Mouse (Mus musculus) spleen, embryonic (tissue): ENCODE results near the gene Nprl2.
"Not testable (repeated sequence)": the region's sequence is repeated elsewhere in the genome, so short reads cannot be mapped to it uniquely, and the experiment has no call there.

Experiments used
- CTCF ChIA-PET: fragments of 350-600 bp; sonication (Branson Sonifier 250); formaldehyde crosslinking; loops from one replicate; lab custom pipeline; 2022; lab: Charles Lee

The Nprl2 gene

GRCm38 (mm10) chr9:107552690-107553393 is 10.8 kb downstream of the Nprl2 start:
- CTCF ChIA-PET = no interaction called here

- CTCF ChIA-PET = interaction anchor here (0.7 kb wide), 1 partner anchor 10 kb away, joined by 5 read pairs; no protein-coding TSS in a partner anchor
Observed at GRCm38 (mm10) chr9:107553541-107554318, 11.7 kb downstream of the Nprl2 start.

GRCm38 (mm10) chr9:107554319-107554825 is 12.3 kb downstream of the Nprl2 start:
- CTCF ChIA-PET = no interaction called here

GRCm38 (mm10) chr9:107555031-107555457 is 13.0 kb downstream of the Nprl2 start:
- CTCF ChIA-PET = no interaction called here

GRCm38 (mm10) chr9:107555701-107556100 is 13.7 kb downstream of the Nprl2 start:
- CTCF ChIA-PET = interaction anchor here (1.1 kb wide), 1 partner anchor 9 kb away, joined by 4 read pairs; no protein-coding TSS in a partner anchor

GRCm38 (mm10) chr9:107556346-107556745 is 14.3 kb downstream of the Nprl2 start:
- CTCF ChIA-PET = interaction anchor here (0.8 to 1.1 kb wide), 2 partner anchors 9 kb away, joined by 3 to 4 read pairs; no protein-coding TSS in a partner anchor

GRCm38 (mm10) chr9:107563029-107563581 is 21.1 kb downstream of the Nprl2 start, which contains the start of gene Tusc2:
Gene Tusc2, plus strand, starts transcription at chr9:107563255.
- CTCF ChIA-PET = interaction anchor here (1.0 to 1.1 kb wide), 2 partner anchors 13 to 20 kb away, joined by 3 read pairs; no protein-coding TSS in a partner anchor

- CTCF ChIA-PET = interaction anchor here (0.6 to 1.3 kb wide), 4 partner anchors 9 to 112 kb away, joined by 3 to 4 read pairs (median 4); partner anchors contain the start of gene Naa80
Observed at GRCm38 (mm10) chr9:107565556-107565955, 23.5 kb downstream of the Nprl2 start.

GRCm38 (mm10) chr9:107566041-107566709 is 24.1 kb downstream of the Nprl2 start:
- CTCF ChIA-PET = interaction anchor here (0.8 kb wide), 2 partner anchors 9 to 22 kb away, joined by 3 to 4 read pairs; no protein-coding TSS in a partner anchor

GRCm38 (mm10) chr9:107566855-107567254 is 24.8 kb downstream of the Nprl2 start:
- CTCF ChIA-PET = interaction anchor here (0.8 kb wide), 1 partner anchor 22 kb away, joined by 4 read pairs; no protein-coding TSS in a partner anchor

- CTCF ChIA-PET = no interaction called here
Observed at GRCm38 (mm10) chr9:107567702-107568319, 25.8 kb downstream of the Nprl2 start, which contains the start of gene Hyal2. Gene Hyal2, plus strand, starts transcription at chr9:107567945.

- CTCF ChIA-PET = no interaction called here
Observed at GRCm38 (mm10) chr9:107568331-107569261, 26.6 kb downstream of the Nprl2 start.

- CTCF ChIA-PET = interaction anchor here (0.8 kb wide), 1 partner anchor 144 kb away, joined by 3 read pairs; no protein-coding TSS in a partner anchor
Observed at GRCm38 (mm10) chr9:107569270-107569669, 27.2 kb downstream of the Nprl2 start.

- CTCF ChIA-PET = interaction anchor here (0.8 kb wide), 1 partner anchor 144 kb away, joined by 3 read pairs; no protein-coding TSS in a partner anchor
Observed at GRCm38 (mm10) chr9:107570016-107570415, 28.0 kb downstream of the Nprl2 start.

GRCm38 (mm10) chr9:107570845-107571244 is 28.8 kb downstream of the Nprl2 start:
- CTCF ChIA-PET = no interaction called here

GRCm38 (mm10) chr9:107571534-107572326 is 29.7 kb downstream of the Nprl2 start:
- CTCF ChIA-PET = no interaction called here

- CTCF ChIA-PET = interaction anchor here (0.7 kb wide), 2 partner anchors 7 to 1095 kb away, joined by 3 to 12 read pairs; no protein-coding TSS in a partner anchor
Observed at GRCm38 (mm10) chr9:107572327-107572662, 30.3 kb downstream of the Nprl2 start.

- CTCF ChIA-PET = not testable (repeated sequence)
Observed at GRCm38 (mm10) chr9:107573774-107574173, 31.7 kb downstream of the Nprl2 start.
